Mouse (Mus musculus): ENCODE results near the gene 9930022D16Rik. TPM values are rescaled to one million over a fixed set of nuclear protein-coding genes. Genes with fewer than 3 reads are reported as not detected.
A peak's percentile ranks its signal among the peaks of the same experiment; 100 is the strongest.

Gene 9930022D16Rik
- total and polyA plus RNA-seq, 3 experiments, result 0.04 TPM; not detected in 2

- peaks cover 0 to 26% of the 10 kb centered on the region in 2 experiments; a peak in 2 of 4 replicates for H3K36me3 ChIP-seq (ENCODE audit: control insufficient read depth in 1 of 2, insufficient read depth in 2 of 2, low read length in 2 of 2)
- no peak for TF ChIP-seq MAFK (IDR thresholded peaks at IDR 0.05; ENCODE audit: borderline replicate concordance, low read depth, low read length)
- no peak for DNase-seq (ENCODE audit: low read depth, low spot score)
- no peak overlapping the region for H3K27ac ChIP-seq (ENCODE audit: control insufficient read depth, low read depth, low read length)
- H3K9ac ChIP-seq (ENCODE audit: control insufficient read depth, low read depth, low read length, poor library complexity, severe bottlenecking), result no peak overlapping the region
- H3K79me2 ChIP-seq (ENCODE audit: control insufficient read depth, insufficient read depth, low read length, poor library complexity), result no peaks in the 10 kb centered on the region
- H3K9me3 ChIP-seq (replicated peaks; ENCODE audit: insufficient read depth, low read length), result no peaks in the 10 kb centered on the region
- no peak overlapping the region for H3K4me3 ChIP-seq (ENCODE audit: control insufficient read depth in 1 of 2, insufficient read depth in 1 of 2, low read depth in 2 of 2, low read length in 2 of 2)
- no peaks in the 10 kb centered on the region for H3K27me3 ChIP-seq (ENCODE audit: control insufficient read depth in 1 of 2, insufficient read depth in 2 of 2, low read length in 2 of 2)
- H3K4me1 ChIP-seq (ENCODE audit: control insufficient read depth in 1 of 2, insufficient read depth in 2 of 2, low read length in 2 of 2), result no peaks in the 10 kb centered on the region
Measured at GRCm38 (mm10) chr11:109451169-109451568, 37.5 kb downstream of the 9930022D16Rik start.

DNA sequence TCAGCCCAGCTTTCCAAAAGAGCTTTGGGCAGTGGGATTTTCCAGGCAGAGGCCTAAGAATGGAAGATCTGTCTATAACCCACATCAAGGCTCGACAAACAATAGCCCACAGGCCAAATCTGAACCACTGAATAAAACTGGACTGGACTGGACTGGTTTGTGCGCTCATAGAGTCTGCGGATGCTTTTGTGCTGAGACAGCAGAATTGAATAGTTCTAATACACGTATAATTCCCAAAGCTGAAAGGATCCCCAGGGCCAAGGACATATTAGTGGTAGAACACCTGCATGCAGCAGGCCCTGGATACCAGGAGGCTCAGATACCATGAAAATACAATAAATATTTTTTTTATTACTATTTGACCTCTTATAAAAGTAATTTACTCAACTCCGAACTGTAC is 42.5 kb downstream of the 9930022D16Rik start:
- H3K9me3 ChIP-seq (replicated peaks; ENCODE audit: insufficient read depth, low read length), result no peaks in the 10 kb centered on the region
- no peak overlapping the region for H3K4me3 ChIP-seq (ENCODE audit: control insufficient read depth in 1 of 2, insufficient read depth in 1 of 2, low read depth in 2 of 2, low read length in 2 of 2)
- no peaks in the 10 kb centered on the region for H3K79me2 ChIP-seq (ENCODE audit: control insufficient read depth, insufficient read depth, low read length, poor library complexity)
- H3K36me3 ChIP-seq (ENCODE audit: control insufficient read depth in 1 of 2, insufficient read depth in 2 of 2, low read length in 2 of 2), result peaks cover 3 to 47% of the 10 kb centered on the region in 2 experiments
- DNase-seq (ENCODE audit: low read depth, low spot score), result no peak
- peaks cover 2 to 4% of the 10 kb centered on the region in 2 experiments; a peak in 2 of 4 replicates for H3K4me1 ChIP-seq (ENCODE audit: control insufficient read depth in 1 of 2, insufficient read depth in 2 of 2, low read length in 2 of 2)
- TF ChIP-seq JUND (IDR thresholded peaks at IDR 0.05; ENCODE audit: low read depth, low read length) (no peak), MAFK (IDR thresholded peaks at IDR 0.05; ENCODE audit: borderline replicate concordance, low read depth, low read length) (peak; percentile 79)
- H3K9ac ChIP-seq (ENCODE audit: control insufficient read depth, low read depth, low read length, poor library complexity, severe bottlenecking), result no peak overlapping the region
- no peaks in the 10 kb centered on the region for H3K27me3 ChIP-seq (ENCODE audit: control insufficient read depth in 1 of 2, insufficient read depth in 2 of 2, low read length in 2 of 2)
- H3K27ac ChIP-seq (ENCODE audit: control insufficient read depth, low read depth, low read length), result no peak overlapping the region

GRCm38 (mm10) chr11:109458165-109458564 is 44.4 kb downstream of the 9930022D16Rik start:
- peaks cover 18 to 48% of the 10 kb centered on the region in 2 experiments for H3K36me3 ChIP-seq (ENCODE audit: control insufficient read depth in 1 of 2, insufficient read depth in 2 of 2, low read length in 2 of 2)
- peaks cover 4 to 7% of the 10 kb centered on the region in 2 experiments; a peak in 3 of 4 replicates for H3K4me1 ChIP-seq (ENCODE audit: control insufficient read depth in 1 of 2, insufficient read depth in 2 of 2, low read length in 2 of 2)
- H3K27me3 ChIP-seq (ENCODE audit: control insufficient read depth in 1 of 2, insufficient read depth in 2 of 2, low read length in 2 of 2), result no peaks in the 10 kb centered on the region
- no peak overlapping the region for H3K4me3 ChIP-seq (ENCODE audit: control insufficient read depth in 1 of 2, insufficient read depth in 1 of 2, low read depth in 2 of 2, low read length in 2 of 2)
- DNase-seq (ENCODE audit: low read depth, low spot score), result no peak
- TF ChIP-seq RAD21 (IDR thresholded peaks at IDR 0.05; ENCODE audit: low read depth, low read length), result no peak
- TF ChIP-seq CTCF (IDR thresholded peaks at IDR 0.05 in 2 of 3, conservative IDR thresholded peaks at IDR 0.05 in 1 of 3; ENCODE audit: control insufficient read depth in 1 of 3, insufficient read depth in 1 of 3, low read depth in 2 of 3, low read length in 3 of 3, poor library complexity in 1 of 3, severe bottlenecking in 1 of 3), result no peak
- TF ChIP-seq USF2 (IDR thresholded peaks at IDR 0.05; ENCODE audit: borderline replicate concordance in 1 of 2, insufficient read depth in 1 of 2, low read depth in 1 of 2, low read length in 2 of 2), result no peak
- TF ChIP-seq SMC3 (IDR thresholded peaks at IDR 0.05; ENCODE audit: low read depth, low read length), result no peak
- TF ChIP-seq POLR2AphosphoS2 (IDR thresholded peaks at IDR 0.05; ENCODE audit: low read length), result no peak
- H3K9me3 ChIP-seq (replicated peaks; ENCODE audit: insufficient read depth, low read length), result no peaks in the 10 kb centered on the region
- no peaks in the 10 kb centered on the region for H3K79me2 ChIP-seq (ENCODE audit: control insufficient read depth, insufficient read depth, low read length, poor library complexity)
- no peak overlapping the region for H3K27ac ChIP-seq (ENCODE audit: control insufficient read depth, low read depth, low read length)
- no peak overlapping the region for H3K9ac ChIP-seq (ENCODE audit: control insufficient read depth, low read depth, low read length, poor library complexity, severe bottlenecking)

DNA sequence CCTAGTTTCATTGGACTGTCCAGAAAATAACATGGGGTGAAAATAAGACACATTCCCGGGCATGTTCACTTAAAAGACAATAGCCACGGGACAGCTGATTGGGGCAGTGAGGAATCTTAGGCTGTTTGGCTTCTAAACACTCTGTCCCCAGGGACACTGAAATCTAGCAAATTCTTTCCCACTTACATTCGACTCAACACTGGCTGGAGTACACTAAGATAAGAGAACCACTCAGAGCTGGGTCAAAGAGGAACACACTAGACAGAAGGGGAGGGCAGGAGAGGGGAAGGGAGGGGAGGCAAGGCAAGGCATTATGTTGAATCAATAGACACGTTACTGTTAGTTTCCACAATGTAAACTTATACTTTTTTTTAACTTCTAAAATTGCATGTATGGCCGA is 46.9 kb downstream of the 9930022D16Rik start:
- Histone ChIP-seq H3K4me3 (ENCODE audit: control insufficient read depth in 1 of 2, insufficient read depth in 1 of 2, low read depth in 2 of 2, low read length in 2 of 2) (no peak overlapping the region), H3K4me1 (ENCODE audit: control insufficient read depth in 1 of 2, insufficient read depth in 2 of 2, low read length in 2 of 2) (peaks cover 6 to 11% of the 10 kb centered on the region in 2 experiments; a peak in 3 of 4 replicates), H3K27ac (ENCODE audit: control insufficient read depth, low read depth, low read length) (no peak overlapping the region), H3K9me3 (replicated peaks; ENCODE audit: insufficient read depth, low read length) (no peaks in the 10 kb centered on the region), H3K36me3 (ENCODE audit: control insufficient read depth in 1 of 2, insufficient read depth in 2 of 2, low read length in 2 of 2) (peaks cover 22 to 37% of the 10 kb centered on the region in 2 experiments), H3K9ac (ENCODE audit: control insufficient read depth, low read depth, low read length, poor library complexity, severe bottlenecking) (no peak overlapping the region), H3K79me2 (ENCODE audit: control insufficient read depth, insufficient read depth, low read length, poor library complexity) (peaks cover 4% of the 10 kb centered on the region; the same call in 1 of the 2 replicates), H3K27me3 (ENCODE audit: control insufficient read depth in 1 of 2, insufficient read depth in 2 of 2, low read length in 2 of 2) (no peaks in the 10 kb centered on the region)
- peak; percentile 68 for DNase-seq (ENCODE audit: low read depth, low spot score)
- TF ChIP-seq SMC3 (IDR thresholded peaks at IDR 0.05; ENCODE audit: low read depth, low read length), result 0 out of 2 replicates have a peak, but pooled peaks have one; percentile 7
- TF ChIP-seq EP300 (IDR thresholded peaks at IDR 0.05; ENCODE audit: low read depth in 1 of 2, low read length in 2 of 2), result 0 out of 4 replicates have a peak, but pooled peaks of 1 of the 2 experiments have one; percentile 10
- TF ChIP-seq SIN3A (IDR thresholded peaks at IDR 0.05; ENCODE audit: low read length), result no peak
- TF ChIP-seq GATA1 (IDR thresholded peaks at IDR 0.05; ENCODE audit: low read depth, low read length), result peak; percentile 61

Data from MEL (cell line).